Mouse (Mus musculus): ENCODE measurements at regions not wholly inside any gene's neighbourhood (a gene's known extent, or its start where the extent isn't known, plus 50 kb on each side); places are given as distances from the start of the nearest gene placed in this dataset.
"Not testable (repeated sequence)": the region's sequence is repeated elsewhere in the genome, so short reads cannot be mapped to it uniquely, and the experiment has no call there.

- no peak for ATAC-seq (replicated peaks; ENCODE audit: insufficient number of reproducible peaks, low FRiP score, low TSS enrichment)
- H3K36me3 ChIP-seq (ENCODE audit: control insufficient read depth, insufficient read depth, low read length) = no peaks in the 10 kb centered on the region
- 0 out of 2 replicates have a peak, but pooled peaks cover 3% of the 10 kb centered on the region for H3K4me1 ChIP-seq (ENCODE audit: control insufficient read depth, insufficient read depth, low read length)
- 64% methylated on average over 1 of the region's 1 CpGs for WGBS (ENCODE audit: insufficient replicate concordance)
- H3K9me3 ChIP-seq (replicated peaks; ENCODE audit: control insufficient read depth, low read length) = no peaks in the 10 kb centered on the region
- H3K27me3 ChIP-seq (ENCODE audit: control insufficient read depth, insufficient read depth, low read length) = no peaks in the 10 kb centered on the region
- no peak overlapping the region for H3K27ac ChIP-seq (ENCODE audit: low read depth, low read length)
- H3K4me3 ChIP-seq (ENCODE audit: low read depth, low read length) = no peak overlapping the region
- no peak overlapping the region for H3K9ac ChIP-seq (ENCODE audit: low read depth, low read length)
- H3K4me2 ChIP-seq = no peak overlapping the region
These were observed 76.2 kb downstream of the Tomm20 start for GRCm38 (mm10) chr8:126869464-126869850.

DNA sequence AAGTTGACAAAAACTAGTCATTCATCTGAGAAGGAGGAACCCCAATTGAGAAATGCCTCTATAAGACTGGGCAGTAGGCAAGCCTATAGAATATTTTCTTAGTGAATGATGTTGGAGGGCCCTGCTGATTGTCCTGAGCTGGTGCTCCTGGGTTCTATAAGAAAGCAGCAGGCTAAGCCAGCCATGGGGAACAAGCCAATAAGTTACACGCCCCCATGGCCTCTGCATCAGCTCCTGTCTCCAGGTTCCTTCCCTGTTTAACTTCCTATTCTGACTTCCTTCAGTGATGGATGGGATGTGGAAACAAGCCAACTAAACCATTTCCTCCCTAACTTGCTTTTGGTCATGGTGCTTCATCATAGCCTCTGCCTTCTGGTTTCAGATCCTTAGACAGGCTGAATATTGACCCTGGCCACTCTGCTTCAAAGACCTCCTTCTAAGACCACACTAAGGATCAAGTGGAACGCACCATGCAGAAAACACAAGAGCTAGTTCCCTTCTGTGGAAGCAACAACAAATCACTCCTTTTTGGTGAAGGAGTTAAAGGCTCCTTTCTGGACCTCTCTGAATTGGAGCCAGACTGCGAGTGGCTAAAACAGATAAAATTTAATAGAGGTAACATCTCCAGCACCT lies 76.7 kb downstream of the Tomm20 start:
- ATAC-seq (replicated peaks; ENCODE audit: insufficient number of reproducible peaks, low FRiP score, low TSS enrichment) = no peak
- H3K9me3 ChIP-seq (replicated peaks; ENCODE audit: control insufficient read depth, low read length) = no peaks in the 10 kb centered on the region
- H3K27me3 ChIP-seq (ENCODE audit: control insufficient read depth, insufficient read depth, low read length) = no peaks in the 10 kb centered on the region
- no peaks in the 10 kb centered on the region for H3K36me3 ChIP-seq (ENCODE audit: control insufficient read depth, insufficient read depth, low read length)
- H3K27ac ChIP-seq (ENCODE audit: low read depth, low read length) = no peak overlapping the region
- H3K9ac ChIP-seq (ENCODE audit: low read depth, low read length) = no peak overlapping the region
- 0 out of 2 replicates have a peak, but pooled peaks cover 3% of the 10 kb centered on the region for H3K4me1 ChIP-seq (ENCODE audit: control insufficient read depth, insufficient read depth, low read length)
- H3K4me3 ChIP-seq (ENCODE audit: low read depth, low read length) = no peak overlapping the region
- WGBS (ENCODE audit: insufficient replicate concordance) = 82% methylated on average over 3 of the region's 3 CpGs
- H3K4me2 ChIP-seq = no peak overlapping the region

DNA sequence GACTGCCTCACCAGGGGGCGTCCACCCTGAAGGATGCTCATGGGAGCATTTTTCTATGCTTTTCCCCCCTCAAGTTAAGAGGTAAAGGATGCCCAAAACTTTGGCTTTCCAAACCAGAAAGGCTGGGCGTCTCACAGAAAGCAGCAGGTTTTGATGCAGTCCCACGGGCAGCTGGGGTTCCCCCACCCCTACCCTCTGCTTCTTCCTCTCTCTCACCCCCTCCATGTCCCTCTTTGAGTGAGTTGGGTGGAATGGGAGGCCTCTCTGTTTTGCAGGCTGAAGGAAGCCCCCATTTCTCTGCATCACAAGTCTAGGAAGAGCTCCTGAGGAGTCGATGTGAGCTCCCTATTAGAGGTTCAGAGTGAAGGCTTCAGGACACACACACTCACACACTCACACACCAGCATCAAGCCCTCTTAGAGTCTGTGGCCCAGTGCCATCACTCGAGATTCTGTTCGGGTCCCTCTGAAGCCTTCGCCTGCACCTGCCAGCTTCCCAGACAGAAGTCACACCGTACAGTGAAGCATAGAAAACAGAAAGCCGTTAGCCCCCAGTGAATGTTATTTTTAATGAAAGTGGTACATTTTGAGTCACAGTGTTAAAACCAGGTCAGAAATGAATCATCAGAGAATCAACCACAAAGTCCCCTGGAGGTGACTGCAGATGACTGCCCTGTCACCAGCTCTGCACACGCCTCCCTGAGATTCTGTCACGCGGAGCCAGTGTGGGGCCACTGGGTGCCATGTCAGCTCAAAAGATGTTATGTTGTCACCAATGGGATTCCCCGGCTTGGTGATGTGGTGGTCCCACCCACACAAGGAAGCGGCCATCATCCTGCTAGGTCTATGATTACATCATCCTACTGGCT lies 78.3 kb downstream of the Tomm20 start:
- Histone ChIP-seq H3K27ac (ENCODE audit: low read depth, low read length) (no peak overlapping the region), H3K4me3 (ENCODE audit: low read depth, low read length) (no peak overlapping the region), H3K4me2 (no peak overlapping the region), H3K36me3 (ENCODE audit: control insufficient read depth, insufficient read depth, low read length) (no peaks in the 10 kb centered on the region), H3K9ac (ENCODE audit: low read depth, low read length) (no peak overlapping the region), H3K9me3 (replicated peaks; ENCODE audit: control insufficient read depth, low read length) (no peaks in the 10 kb centered on the region), H3K4me1 (ENCODE audit: control insufficient read depth, insufficient read depth, low read length) (no peaks in the 10 kb centered on the region), H3K27me3 (ENCODE audit: control insufficient read depth, insufficient read depth, low read length) (no peaks in the 10 kb centered on the region)
- no peak for ATAC-seq (replicated peaks; ENCODE audit: insufficient number of reproducible peaks, low FRiP score, low TSS enrichment)
- WGBS (ENCODE audit: insufficient replicate concordance) = 81% methylated on average over 14 of the region's 14 CpGs

DNA sequence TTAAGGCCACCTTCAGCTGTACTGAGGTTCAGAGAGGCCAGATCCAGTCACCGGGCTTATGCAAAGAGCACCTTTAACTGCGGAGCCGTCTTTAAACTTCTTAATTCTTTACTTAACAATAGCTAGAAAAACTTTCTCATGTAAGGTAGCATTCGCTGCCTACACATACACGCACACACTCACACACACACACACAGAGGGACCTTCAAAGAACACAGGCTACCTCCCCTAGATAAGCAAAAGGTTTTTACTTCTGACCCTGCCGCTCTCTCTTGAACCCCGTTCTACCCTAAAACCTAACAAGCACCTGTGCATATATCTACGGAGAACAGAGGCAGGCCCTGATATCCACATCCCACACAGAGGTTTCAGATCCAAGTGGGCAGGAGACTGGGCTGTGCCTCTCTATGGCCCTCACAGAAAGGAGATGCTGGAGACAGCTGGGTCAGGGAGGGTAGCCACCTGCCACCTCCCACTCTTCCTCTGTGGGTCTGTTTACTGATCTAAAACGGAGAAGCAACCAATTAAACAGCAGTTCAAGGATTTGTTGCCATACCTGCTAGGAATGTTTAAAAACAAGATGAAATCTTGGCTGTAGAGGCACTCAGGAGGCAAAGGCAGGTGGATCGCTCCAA lies 81.2 kb downstream of the Tomm20 start:
- ATAC-seq (replicated peaks; ENCODE audit: insufficient number of reproducible peaks, low FRiP score, low TSS enrichment) = no peak
- H3K4me3 ChIP-seq (ENCODE audit: low read depth, low read length) = no peak overlapping the region
- H3K27me3 ChIP-seq (ENCODE audit: control insufficient read depth, insufficient read depth, low read length) = no peaks in the 10 kb centered on the region
- no peaks in the 10 kb centered on the region for H3K36me3 ChIP-seq (ENCODE audit: control insufficient read depth, insufficient read depth, low read length)
- no peak overlapping the region for H3K4me2 ChIP-seq
- H3K9ac ChIP-seq (ENCODE audit: low read depth, low read length) = no peak overlapping the region
- no peak overlapping the region for H3K27ac ChIP-seq (ENCODE audit: low read depth, low read length)
- 84% methylated on average over 10 of the region's 10 CpGs for WGBS (ENCODE audit: insufficient replicate concordance)
- no peaks in the 10 kb centered on the region for H3K9me3 ChIP-seq (replicated peaks; ENCODE audit: control insufficient read depth, low read length)
- no peaks in the 10 kb centered on the region for H3K4me1 ChIP-seq (ENCODE audit: control insufficient read depth, insufficient read depth, low read length)

GRCm38 (mm10) chr8:126863661-126864060 lies 82.0 kb downstream of the Tomm20 start:
- H3K9ac ChIP-seq (ENCODE audit: low read depth, low read length); H3K4me2 ChIP-seq; H3K4me1 ChIP-seq (ENCODE audit: control insufficient read depth, insufficient read depth, low read length); H3K27me3 ChIP-seq (ENCODE audit: control insufficient read depth, insufficient read depth, low read length); H3K4me3 ChIP-seq (ENCODE audit: low read depth, low read length); H3K36me3 ChIP-seq (ENCODE audit: control insufficient read depth, insufficient read depth, low read length); H3K27ac ChIP-seq (ENCODE audit: low read depth, low read length); H3K9me3 ChIP-seq (replicated peaks; ENCODE audit: control insufficient read depth, low read length); ATAC-seq (replicated peaks; ENCODE audit: insufficient number of reproducible peaks, low FRiP score, low TSS enrichment): not testable (repeated sequence)
- 88% methylated on average over 1 of the region's 1 CpGs for WGBS (ENCODE audit: insufficient replicate concordance)

DNA sequence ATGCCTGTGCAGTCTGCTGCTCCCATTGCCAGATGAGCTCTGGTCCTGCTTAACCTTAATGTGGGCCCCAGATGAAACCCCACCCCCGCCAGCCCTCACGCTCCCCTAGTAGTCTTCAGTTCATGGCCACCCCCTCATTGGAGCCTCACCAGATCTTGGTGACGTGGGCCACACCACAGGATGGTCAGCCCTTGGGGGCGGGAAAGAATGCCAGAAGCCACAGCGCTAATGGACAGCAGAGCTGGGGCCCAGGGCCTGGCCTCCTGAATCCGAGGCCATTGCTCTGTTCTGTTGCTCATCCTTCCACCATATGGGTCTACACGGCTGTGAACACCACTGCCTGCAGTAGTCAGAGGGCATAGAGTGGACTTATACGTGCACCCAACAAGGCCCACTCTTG lies 83.9 kb downstream of the Tomm20 start:
- no peak overlapping the region for H3K27ac ChIP-seq (ENCODE audit: low read depth, low read length)
- 82% methylated on average over 8 of the region's 8 CpGs for WGBS (ENCODE audit: insufficient replicate concordance)
- ATAC-seq (replicated peaks; ENCODE audit: insufficient number of reproducible peaks, low FRiP score, low TSS enrichment) = no peak

GRCm38 (mm10) chr8:126860630-126861029 lies 85.0 kb downstream of the Tomm20 start:
- no peak overlapping the region for H3K27ac ChIP-seq (ENCODE audit: low read depth, low read length)
- no peaks in the 10 kb centered on the region for H3K27me3 ChIP-seq (ENCODE audit: control insufficient read depth, insufficient read depth, low read length)
- 86% methylated on average over 7 of the region's 7 CpGs for WGBS (ENCODE audit: insufficient replicate concordance)
- H3K4me1 ChIP-seq (ENCODE audit: control insufficient read depth, insufficient read depth, low read length) = no peaks in the 10 kb centered on the region
- no peak for ATAC-seq (replicated peaks; ENCODE audit: insufficient number of reproducible peaks, low FRiP score, low TSS enrichment)
- no peaks in the 10 kb centered on the region for H3K36me3 ChIP-seq (ENCODE audit: control insufficient read depth, insufficient read depth, low read length)
- no peak overlapping the region for H3K4me3 ChIP-seq (ENCODE audit: low read depth, low read length)
- H3K9ac ChIP-seq (ENCODE audit: low read depth, low read length) = no peak overlapping the region
- H3K4me2 ChIP-seq = no peak overlapping the region
- no peaks in the 10 kb centered on the region for H3K9me3 ChIP-seq (replicated peaks; ENCODE audit: control insufficient read depth, low read length)

More for the DNA sequence above, 83.9 kb downstream of the Tomm20 start:
- Histone ChIP-seq H3K27me3 (ENCODE audit: control insufficient read depth, insufficient read depth, low read length) (no peaks in the 10 kb centered on the region), H3K4me1 (ENCODE audit: control insufficient read depth, insufficient read depth, low read length) (no peaks in the 10 kb centered on the region), H3K4me2 (no peak overlapping the region), H3K36me3 (ENCODE audit: control insufficient read depth, insufficient read depth, low read length) (no peaks in the 10 kb centered on the region), H3K9me3 (replicated peaks; ENCODE audit: control insufficient read depth, low read length) (no peaks in the 10 kb centered on the region), H3K9ac (ENCODE audit: low read depth, low read length) (no peak overlapping the region), H3K4me3 (ENCODE audit: low read depth, low read length) (no peak overlapping the region)

DNA sequence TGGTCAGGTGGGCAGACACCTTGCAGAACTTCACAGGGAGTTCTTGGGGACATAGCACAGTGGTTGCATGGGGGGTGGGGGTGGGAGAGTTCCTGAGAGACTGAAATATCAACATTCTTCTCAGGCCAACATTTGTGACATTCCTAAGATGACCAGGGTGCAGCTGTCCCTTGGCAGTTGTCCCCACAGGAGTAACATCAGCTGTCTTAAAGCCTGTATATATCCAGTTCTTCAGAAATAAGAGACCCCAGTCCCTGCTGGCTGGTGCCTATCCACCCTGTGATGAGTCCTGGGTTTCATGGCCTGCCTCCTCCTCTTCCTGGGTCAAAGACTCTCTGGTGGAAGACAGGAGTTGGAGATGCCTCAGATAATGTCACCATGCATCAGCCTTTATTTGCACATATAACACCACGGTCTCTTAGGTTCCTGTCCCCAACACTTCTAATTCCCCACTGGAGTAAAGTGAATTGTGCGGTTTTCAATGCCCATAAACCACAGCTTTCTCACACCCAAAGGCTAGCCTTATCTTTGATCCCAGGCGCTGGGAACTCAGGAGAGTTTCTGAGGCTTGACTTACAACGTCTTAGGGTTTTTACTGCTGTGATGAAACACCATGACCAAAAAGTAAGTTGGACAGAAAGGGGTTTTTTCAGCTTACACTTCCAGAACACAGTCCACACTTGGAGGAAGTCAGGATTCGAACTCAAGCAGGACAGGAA lies 85.8 kb downstream of the Tomm20 start:
- Histone ChIP-seq H3K27me3 (ENCODE audit: control insufficient read depth, insufficient read depth, low read length) (no peaks in the 10 kb centered on the region), H3K4me2 (no peak overlapping the region), H3K4me1 (ENCODE audit: control insufficient read depth, insufficient read depth, low read length) (no peaks in the 10 kb centered on the region), H3K27ac (ENCODE audit: low read depth, low read length) (no peak overlapping the region), H3K9me3 (replicated peaks; ENCODE audit: control insufficient read depth, low read length) (no peaks in the 10 kb centered on the region), H3K9ac (ENCODE audit: low read depth, low read length) (no peak overlapping the region), H3K4me3 (ENCODE audit: low read depth, low read length) (no peak overlapping the region), H3K36me3 (ENCODE audit: control insufficient read depth, insufficient read depth, low read length) (no peaks in the 10 kb centered on the region)
- 73% methylated on average over 5 of the region's 5 CpGs for WGBS (ENCODE audit: insufficient replicate concordance)
- ATAC-seq (replicated peaks; ENCODE audit: insufficient number of reproducible peaks, low FRiP score, low TSS enrichment) = no peak
